Mouse (Mus musculus): ENCODE measurements around the gene Foxo1.

The Foxo1 gene

DNA sequence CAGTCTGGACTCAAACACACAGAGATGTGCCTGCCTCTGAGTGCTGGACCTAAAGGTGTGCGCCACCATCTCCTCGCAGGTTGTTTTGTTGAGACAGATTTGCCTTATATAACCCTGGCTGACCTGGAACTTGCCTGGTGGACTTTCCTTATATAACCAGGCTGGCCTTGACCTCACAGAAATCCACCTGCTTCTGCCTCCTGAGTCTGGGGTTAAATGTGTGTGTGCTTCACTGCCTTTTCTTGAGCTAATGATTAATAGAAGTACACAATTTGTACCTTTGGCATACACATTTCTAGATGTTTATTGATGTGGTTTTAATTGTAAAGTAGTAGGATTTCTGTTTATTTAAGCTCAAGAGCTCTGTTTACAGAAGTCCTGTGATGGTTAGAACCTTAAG lies 22.7 kb downstream of the Foxo1 start:
- ChIA-PET POLR2A (interaction anchor here in 2 of 4 experiments (1.1 to 1.2 kb wide), 2 partner anchors 21 to 22 kb away, joined by 3 to 4 read pairs; no protein-coding TSS in a partner anchor), CTCF (no interaction called here)

DNA sequence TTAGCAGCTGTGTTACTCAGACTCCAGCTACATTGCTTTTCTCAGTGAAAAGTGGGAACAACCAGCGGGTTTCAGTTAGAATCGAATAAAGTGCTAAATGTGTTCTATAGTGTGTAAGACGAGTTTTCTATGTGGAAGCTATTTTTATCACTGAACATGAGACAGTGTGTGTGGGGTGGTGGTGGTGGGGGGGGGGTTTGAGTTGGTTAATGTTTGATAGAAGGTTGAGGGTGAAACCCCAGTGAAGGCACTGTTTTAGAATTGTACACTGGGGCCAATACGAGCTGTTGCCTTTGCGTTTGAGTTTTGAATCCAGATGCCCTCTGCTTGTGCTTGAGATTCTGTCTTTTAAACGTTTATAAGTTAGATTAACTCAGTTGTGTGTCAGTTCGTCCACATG lies 24.4 kb downstream of the Foxo1 start:
- POLR2A ChIA-PET, result interaction anchor here in 2 of 4 experiments (0.6 to 1.8 kb wide), 6 partner anchors 8 to 124 kb away, joined by 3 to 8 read pairs (median 4); no protein-coding TSS in a partner anchor
- CTCF ChIA-PET, result no interaction called here

DNA sequence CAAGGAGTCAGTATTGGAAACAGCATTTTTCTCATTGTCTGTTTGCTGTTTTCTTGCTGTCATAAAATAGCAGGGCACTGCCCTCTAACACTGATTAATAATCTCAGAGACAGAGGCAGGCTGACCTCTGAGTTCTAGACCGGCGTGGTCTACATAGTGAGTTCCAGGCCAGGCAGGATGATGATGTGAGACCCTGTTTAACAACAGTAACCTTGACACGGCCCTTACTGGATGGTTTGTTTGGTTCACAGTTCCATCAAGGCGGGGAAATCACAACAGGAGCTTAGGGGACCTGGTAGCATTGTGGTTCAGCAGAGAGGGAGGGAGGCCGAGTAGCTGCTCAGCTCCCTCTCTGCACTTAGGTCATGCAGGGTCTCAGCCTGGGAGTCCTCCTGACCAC lies 25.8 kb downstream of the Foxo1 start:
- ChIA-PET CTCF (no interaction called here), POLR2A (interaction anchor here in 3 of 4 experiments (0.5 to 4.1 kb wide), 6 partner anchors 9 to 965 kb away, joined by 3 to 15 read pairs (median 5); no protein-coding TSS in a partner anchor)

DNA sequence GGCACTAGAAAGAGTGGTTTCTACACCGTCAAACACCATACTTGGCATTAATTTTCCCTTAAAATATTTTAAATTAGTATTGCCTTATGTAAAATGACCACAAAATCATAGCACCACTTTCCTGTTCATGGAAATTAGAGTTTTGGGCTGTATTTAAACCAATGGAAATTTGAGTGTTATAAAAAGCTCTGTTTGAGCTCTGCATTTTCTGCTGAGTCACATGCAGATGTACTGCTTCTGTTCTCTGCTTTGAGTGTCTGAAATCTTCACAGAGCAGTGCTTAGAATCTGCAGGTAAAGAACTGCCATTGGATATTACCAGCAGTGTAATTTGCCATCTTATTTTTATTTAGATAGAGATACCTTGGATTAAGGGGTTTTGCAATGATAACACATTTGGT lies 27.6 kb downstream of the Foxo1 start:
- CTCF ChIA-PET, result no interaction called here
- POLR2A ChIA-PET, result interaction anchor here in 1 of 4 experiments (1.0 to 4.1 kb wide), 3 partner anchors 14 to 24 kb away, joined by 3 to 15 read pairs (median 5); no protein-coding TSS in a partner anchor

DNA sequence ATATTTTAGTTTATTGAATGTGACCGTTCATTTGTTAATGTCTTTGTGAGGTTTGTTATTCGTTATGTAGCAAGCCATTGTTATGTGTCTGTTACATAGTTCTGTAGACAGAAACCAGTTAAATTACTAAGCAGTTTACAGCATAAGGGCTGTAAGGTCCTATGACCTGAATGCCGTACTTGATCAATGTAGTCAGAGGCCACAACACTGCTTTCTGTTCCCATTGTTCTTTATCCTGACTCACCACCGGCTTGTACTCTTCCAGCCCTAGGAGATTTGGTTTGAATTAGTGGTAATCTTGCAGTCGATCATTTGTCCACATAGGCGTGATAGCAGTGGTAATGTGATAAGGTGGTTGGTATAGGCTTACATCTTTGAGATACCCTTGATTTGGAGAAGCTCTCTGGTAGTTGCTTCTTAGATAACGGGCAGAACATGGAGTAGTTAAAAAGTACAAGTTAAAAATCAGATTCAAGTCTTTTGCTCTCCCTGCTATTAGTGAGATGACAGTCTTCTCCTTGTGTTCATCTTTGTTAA lies 28.2 kb downstream of the Foxo1 start:
- ChIA-PET POLR2A (interaction anchor here in 1 of 4 experiments (0.9 to 4.1 kb wide), 4 partner anchors 14 to 25 kb away, joined by 3 to 15 read pairs (median 6); no protein-coding TSS in a partner anchor), CTCF (no interaction called here)

DNA sequence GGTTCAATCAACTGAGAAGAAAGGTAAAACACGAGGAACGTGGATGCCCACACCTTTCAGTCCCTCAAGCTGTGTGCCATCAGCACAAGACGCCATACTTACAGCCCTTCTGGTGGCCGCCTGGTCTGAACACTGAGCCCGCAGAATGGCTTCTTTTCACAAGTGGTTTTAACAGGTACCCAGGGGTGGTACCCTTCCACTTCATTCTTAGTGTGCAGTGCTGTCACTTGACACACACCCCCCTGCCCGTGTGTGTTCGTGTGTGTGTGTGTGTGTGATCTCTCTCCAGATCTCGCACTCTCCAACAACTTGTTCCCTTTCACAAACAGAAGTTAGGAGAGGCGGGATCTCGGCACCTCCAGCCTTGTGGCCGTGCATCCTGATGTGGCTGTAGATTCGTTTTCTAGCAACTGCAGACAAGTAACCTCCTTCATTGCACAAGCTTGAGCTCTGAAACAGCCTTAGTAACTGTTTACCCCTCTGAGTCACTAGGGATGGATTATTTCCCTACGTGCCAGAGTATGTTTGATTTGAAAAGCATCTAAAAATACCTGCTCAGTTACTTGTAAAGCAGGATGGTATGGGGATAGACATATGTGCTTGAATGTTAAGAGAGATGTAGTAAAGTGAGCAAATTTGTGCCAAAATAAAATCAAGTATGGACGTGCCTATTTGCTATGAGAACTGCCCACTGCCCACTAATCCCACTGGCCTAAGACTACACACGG lies 29.3 kb downstream of the Foxo1 start:
- POLR2A ChIA-PET, result interaction anchor here in 1 of 4 experiments (4.1 kb wide), 1 partner anchor 15 kb away, joined by 15 read pairs; no protein-coding TSS in a partner anchor
- CTCF ChIA-PET, result no interaction called here

DNA sequence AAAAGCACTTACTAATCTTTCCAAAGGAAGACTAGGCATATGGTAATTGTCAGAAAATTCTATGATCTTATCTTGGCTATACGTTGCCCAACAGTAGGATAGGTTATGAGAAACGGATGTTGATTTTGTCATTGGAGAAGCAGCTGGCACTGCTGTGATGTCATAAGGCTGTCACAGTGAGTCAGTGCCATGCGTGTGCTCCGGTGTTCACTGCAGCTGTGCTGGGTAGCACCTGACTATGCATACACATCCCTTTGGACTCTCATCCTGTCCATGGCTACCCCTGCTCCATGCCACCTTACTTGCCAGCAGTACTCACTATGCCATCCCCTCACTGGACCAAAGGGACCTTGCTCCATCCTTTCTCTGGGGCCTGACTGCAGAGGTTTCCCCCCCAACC lies 30.5 kb downstream of the Foxo1 start:
- POLR2A ChIA-PET, result no interaction called here
- CTCF ChIA-PET, result no interaction called here

DNA sequence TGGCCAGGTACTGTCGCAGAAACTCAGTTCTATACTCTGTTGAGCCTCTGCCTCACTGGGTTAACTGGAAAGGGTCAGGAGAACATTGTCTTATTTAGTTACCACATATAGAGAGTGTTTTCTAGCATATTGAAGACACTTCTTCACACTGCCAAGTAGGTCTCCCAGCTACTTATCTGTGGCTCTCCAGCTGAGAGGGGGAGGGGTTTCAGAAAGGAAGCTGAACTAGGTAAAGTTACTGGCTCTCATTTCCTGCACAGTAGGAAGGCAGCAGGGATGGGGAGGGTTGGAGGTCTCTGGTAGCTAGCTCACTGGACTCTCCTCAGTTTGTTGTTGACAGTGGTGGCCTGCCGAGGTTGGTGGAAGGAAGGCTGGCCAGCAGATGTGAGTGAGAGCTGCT lies 31.2 kb downstream of the Foxo1 start:
- ChIA-PET CTCF (no interaction called here), POLR2A (interaction anchor here in 2 of 4 experiments (0.7 to 1.1 kb wide), 3 partner anchors 17 to 348 kb away, joined by 3 read pairs; no protein-coding TSS in a partner anchor)

DNA sequence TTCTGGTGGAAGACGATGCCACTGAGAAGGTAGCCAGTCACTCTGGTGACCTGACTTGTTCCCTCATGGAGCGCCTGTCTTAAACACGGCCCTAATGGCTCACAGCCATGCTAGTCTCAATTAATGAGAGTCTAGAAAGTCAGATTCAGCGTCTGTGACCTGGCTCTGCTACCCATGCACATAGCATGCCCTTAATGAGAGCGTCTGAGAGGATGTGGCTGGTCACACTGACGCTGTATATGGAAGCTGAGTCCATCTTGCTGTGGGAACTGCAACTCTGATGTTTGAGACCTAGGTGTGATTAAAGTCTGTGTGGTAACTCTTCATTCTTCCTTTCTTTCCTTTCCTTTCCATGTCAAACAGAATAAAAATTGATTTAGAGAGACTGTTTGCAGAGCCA lies 32.4 kb downstream of the Foxo1 start:
- ChIA-PET POLR2A (interaction anchor here in 2 of 4 experiments (0.5 to 1.0 kb wide), 3 partner anchors 12 to 755 kb away, joined by 3 to 5 read pairs (median 3); no protein-coding TSS in a partner anchor), CTCF (no interaction called here)

DNA sequence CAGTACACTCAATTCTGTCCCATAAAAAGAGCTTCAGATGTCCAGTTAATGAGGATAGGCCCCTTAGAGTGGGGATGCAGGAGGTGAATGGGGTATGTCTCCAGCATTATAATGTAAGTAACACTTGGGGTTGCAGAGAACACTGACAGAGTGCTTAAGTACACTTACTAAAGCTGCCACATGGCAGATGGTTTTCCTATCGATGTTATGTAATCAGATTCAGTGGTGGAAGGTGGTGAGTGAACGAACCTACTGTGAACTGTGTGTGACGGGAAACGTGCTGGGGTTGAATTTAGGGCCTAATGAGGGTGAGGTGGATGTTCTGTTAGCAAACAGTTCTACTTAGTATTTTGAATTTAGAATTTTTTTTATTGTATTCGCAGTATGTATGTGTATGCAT lies 35.2 kb downstream of the Foxo1 start:
- CTCF ChIA-PET, result no interaction called here

DNA sequence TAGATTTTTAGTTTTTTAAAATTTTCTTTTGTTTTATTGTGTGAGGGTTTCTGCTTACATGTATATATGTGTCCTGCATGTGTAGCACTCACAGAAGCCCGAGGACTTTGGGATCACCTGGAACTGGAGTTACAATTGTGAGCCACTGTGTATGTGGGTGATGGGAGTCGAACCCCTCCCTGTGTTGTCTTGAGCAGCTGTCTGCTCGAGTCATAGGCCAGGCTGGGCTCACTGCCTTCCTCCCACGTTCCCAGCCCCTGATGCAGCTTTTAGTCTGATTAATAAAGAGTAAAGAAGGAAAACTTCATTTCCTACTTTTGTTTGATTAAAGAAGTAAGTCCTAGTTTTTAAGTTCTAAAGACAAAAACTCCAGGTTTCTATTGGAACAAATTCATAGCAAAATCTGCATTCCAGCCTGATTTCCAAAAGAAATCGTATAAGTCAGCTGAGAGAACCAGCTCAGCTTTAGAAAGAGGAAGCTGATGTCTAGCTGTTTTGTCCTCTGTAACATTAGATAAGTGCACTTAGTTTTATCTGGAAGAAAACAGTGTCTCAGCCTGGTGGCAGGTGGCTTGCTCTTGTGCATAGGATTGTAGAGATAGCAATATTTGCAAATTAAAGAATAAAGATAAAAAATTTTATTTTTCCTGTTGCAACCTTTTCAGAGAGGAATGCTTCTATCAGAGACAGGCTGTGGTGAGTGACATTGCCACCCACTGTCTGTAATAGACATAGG lies 40.6 kb downstream of the Foxo1 start:
- ChIA-PET POLR2A (no interaction called here), CTCF (no interaction called here)

More for the DNA sequence above, 35.2 kb downstream of the Foxo1 start:
- POLR2A ChIA-PET, result interaction anchor here in 1 of 4 experiments (1.5 kb wide), 1 partner anchor 10 kb away, joined by 3 read pairs; no protein-coding TSS in a partner anchor

DNA sequence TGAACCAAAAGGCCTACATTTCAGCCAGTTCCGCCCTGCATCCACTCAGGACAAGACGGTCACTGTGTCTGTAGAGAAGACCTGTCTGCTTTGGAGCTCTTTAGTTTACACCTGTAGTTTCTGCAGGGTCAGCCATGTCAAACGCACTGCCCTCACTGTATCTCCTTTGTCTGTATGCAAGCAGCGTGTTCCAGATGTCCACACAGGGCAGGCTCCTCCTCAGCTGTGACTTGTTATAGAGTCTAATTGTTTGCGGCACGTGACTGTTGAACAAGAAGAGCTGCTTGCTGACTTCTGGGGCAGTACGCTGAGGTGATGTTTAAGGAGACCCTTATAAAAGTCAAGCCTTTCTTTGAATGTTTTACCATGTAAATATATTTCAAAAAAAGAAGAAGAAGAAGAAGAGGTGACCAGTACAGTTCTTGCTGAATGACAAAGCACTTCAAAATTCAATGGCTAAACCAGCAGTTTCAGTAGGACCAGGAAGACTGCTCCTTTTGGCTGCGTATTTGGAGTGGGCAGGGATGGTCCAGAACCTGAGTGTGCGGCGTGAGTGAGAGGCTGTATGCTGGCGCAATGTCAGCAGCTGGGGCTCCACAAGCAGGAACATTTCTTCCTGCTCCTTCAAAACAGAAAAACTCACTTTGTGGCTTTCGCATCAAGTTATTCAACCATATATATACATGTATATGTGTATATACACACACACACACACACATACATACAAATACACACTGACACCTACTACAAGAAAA lies 52.6 kb downstream of the Foxo1 start:
- ChIA-PET POLR2A (interaction anchor here in 2 of 4 experiments (0.7 to 1.5 kb wide), 4 partner anchors 10 to 283 kb away, joined by 3 to 5 read pairs (median 3); no protein-coding TSS in a partner anchor), CTCF (interaction anchor here in 2 of 4 experiments (0.5 kb wide), 2 partner anchors 59 to 967 kb away, joined by 3 read pairs; no protein-coding TSS in a partner anchor)

DNA sequence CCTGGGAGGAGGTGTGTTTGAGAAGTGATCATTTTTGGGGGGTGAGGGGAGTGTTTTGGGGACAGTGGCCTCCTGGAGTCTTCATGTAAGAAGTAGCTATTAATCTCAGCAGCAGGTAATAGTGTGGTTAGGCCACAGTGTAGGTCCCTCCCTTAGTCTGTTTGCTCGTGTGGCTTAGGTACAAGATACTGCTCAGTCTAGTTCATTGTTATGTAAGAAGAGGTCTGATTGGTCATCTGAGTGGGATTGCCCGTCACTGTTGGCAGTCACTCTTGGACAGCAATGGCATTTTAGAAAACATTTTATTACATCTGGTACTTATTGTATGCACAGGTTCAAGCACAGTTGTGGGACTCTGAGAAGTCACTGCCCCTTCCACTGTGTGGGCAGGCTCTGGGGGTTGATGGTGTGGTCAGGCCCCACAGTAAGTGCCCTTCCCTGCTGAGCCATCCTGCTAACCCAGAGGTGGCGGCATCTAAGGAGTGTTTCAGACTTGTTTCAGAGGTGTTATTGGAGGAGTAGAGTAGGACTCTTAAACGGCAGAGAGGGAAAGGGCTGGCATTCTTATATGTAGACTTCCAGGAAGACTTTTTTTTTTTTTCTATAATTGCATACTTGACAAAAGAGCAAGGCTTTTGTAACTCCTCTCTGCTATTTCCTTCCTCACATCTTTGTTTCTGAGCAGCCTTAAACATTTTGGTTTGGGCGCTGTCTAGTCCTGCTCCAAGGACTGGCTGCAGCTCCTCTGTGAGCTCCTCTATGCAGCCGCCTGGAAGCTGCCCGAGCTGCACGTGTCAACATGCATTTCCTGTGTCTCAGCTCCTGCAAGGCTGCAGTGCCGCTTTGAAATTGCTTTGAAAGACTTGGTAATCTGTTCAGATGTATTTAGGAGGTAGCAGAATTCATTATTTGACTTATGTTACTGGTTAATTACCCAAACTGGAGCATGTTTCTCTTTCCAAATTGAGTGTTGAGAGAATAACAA lies 54.6 kb downstream of the Foxo1 start:
- ChIA-PET POLR2A (interaction anchor here in 2 of 4 experiments (0.7 to 1.5 kb wide), 7 partner anchors 8 to 243 kb away, joined by 3 to 4 read pairs (median 3); no protein-coding TSS in a partner anchor), CTCF (interaction anchor here in 2 of 4 experiments (0.6 to 0.7 kb wide), 2 partner anchors 114 to 584 kb away, joined by 3 to 8 read pairs; no protein-coding TSS in a partner anchor)

DNA sequence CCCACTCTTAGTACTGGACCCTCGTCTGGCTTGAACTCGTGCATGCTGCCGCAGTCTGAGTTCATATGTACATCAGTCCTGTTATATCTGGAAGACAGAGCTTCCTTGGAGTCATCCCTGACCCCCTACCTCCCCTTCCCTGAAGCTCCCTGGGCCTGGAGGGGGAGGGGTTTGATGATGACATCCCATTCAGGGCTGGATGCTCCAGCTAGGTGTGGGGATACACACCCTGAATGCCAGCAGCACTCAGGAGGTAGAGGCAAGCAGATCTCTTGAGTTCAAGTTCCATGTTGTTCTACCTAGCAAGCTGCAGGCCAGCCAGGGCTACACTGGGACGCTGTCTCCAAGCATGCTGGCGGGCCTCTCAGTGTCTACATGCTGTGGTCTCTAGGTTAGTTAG lies 56.9 kb downstream of the Foxo1 start:
- CTCF ChIA-PET, result no interaction called here
- POLR2A ChIA-PET, result interaction anchor here in 1 of 4 experiments (0.6 to 2.1 kb wide), 4 partner anchors 8 to 656 kb away, joined by 3 to 8 read pairs (median 3); no protein-coding TSS in a partner anchor

DNA sequence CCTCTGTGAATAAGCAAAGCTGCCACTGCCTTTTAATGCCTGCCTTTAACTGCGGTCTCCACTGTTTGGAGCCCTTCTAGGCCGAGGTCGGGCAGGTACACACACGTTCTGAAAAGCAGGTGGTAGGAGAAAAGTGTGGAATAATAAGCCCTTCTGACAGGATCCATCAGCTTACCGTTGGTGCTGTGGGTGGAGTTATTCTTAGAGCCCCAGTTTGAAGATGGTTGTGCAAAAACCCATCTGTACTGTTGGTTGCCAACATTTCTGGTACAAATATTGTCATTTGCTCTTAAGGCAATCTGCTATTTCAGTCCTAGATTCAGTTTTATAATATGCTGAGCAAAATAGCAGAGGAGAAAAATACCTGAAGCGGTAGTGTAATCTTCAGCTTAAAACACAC lies 58.6 kb downstream of the Foxo1 start:
- POLR2A ChIA-PET, result interaction anchor here in 2 of 4 experiments (0.5 to 2.1 kb wide), 3 partner anchors 10 to 44 kb away, joined by 3 to 8 read pairs (median 6); no protein-coding TSS in a partner anchor

DNA sequence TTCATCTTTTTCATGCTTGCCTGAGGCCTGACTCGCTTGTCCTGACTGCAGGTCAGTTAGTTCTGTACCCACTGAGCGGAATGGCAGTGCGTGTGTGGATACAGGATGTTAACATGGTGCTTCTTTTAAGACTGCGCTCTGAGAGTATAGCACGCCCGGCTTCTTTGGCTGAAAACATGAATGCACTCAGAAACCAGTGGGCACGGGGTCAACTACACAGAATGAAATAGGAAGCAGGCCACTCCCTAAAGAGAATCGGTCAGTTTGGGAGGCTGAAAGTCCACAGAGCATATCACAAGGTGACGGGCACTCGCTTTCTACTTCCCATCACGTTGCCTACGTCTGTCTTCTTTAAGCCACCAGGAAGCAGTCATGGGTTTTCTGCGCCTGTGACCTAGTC lies 59.0 kb downstream of the Foxo1 start:
- ChIA-PET POLR2A (interaction anchor here in 1 of 4 experiments (1.0 kb wide), 1 partner anchor 59 kb away, joined by 3 read pairs; no protein-coding TSS in a partner anchor), CTCF (no interaction called here)

More for the DNA sequence above, 58.6 kb downstream of the Foxo1 start:
- CTCF ChIA-PET, result no interaction called here

DNA sequence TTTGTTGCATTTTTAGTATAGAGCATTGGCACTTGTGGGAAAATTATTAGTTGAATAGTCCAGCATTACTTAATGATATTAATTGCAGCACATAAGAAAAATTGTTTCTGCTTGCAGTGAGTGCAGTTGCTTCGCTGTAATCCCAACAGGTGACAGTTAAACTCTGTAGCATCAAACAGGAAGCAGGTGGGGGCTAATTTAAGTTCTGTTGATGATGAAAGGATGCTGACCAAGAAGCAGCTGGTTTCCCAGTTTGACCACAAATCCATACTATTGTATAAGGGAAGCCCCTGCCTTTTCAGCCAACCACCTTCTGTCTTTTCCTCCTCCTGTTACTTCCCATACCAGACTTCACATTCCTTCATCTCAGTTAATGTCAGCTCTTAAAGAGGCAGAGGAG lies 63.6 kb downstream of the Foxo1 start:
- ChIA-PET POLR2A (interaction anchor here in 2 of 4 experiments (0.6 to 1.2 kb wide), 5 partner anchors 10 to 20 kb away, joined by 3 read pairs; no protein-coding TSS in a partner anchor), CTCF (interaction anchor here in 1 of 4 experiments (0.6 kb wide), 1 partner anchor 15 kb away, joined by 4 read pairs; no protein-coding TSS in a partner anchor)
